Mouse (Mus musculus): ENCODE measurements around the gene Tnc. TPM values are rescaled to one million over a fixed set of nuclear protein-coding genes. Genes with fewer than 3 reads are reported as not detected.
A peak's percentile ranks its signal among the peaks of the same experiment; 100 is the strongest.
"Not testable (repeated sequence)": the region's sequence is repeated elsewhere in the genome, so short reads cannot be mapped to it uniquely, and the experiment has no call there.

Gene Tnc
- total RNA-seq, 2 experiments from 2014 or later: 6.5 to 6.7 TPM

GRCm38 (mm10) chr4:63961858-63962468, 84.9 kb downstream of the Tnc start:
- no peak for DNase-seq

GRCm38 (mm10) chr4:63958601-63959000, 88.2 kb downstream of the Tnc start:
- DNase-seq: no peak

GRCm38 (mm10) chr4:63950054-63950453, 96.8 kb downstream of the Tnc start:
- no peak for DNase-seq

GRCm38 (mm10) chr4:63948688-63949073, 98.1 kb downstream of the Tnc start:
- DNase-seq: not testable (repeated sequence)

GRCm38 (mm10) chr4:63948066-63948687, 98.6 kb downstream of the Tnc start:
- DNase-seq: peak; percentile 27 to 57

- DNase-seq: no peak
Measured at GRCm38 (mm10) chr4:63943813-63944212, 103.0 kb downstream of the Tnc start.

- DNase-seq: no peak
Measured at GRCm38 (mm10) chr4:63942875-63943274, 103.9 kb downstream of the Tnc start.

- DNase-seq: no peak
Measured at GRCm38 (mm10) chr4:63941420-63941819, 105.4 kb downstream of the Tnc start.

GRCm38 (mm10) chr4:63939428-63939827, 107.4 kb downstream of the Tnc start:
- DNase-seq: no peak

- DNase-seq: no peak
Measured at GRCm38 (mm10) chr4:63935960-63936359, 110.9 kb downstream of the Tnc start.

GRCm38 (mm10) chr4:63935314-63935713, 111.5 kb downstream of the Tnc start:
- DNase-seq: no peak

- DNase-seq: no peak
Measured at GRCm38 (mm10) chr4:63930863-63931262, 116.0 kb downstream of the Tnc start.

GRCm38 (mm10) chr4:63929490-63929889, 117.3 kb downstream of the Tnc start:
- DNase-seq: no peak

- no peak for DNase-seq
Measured at GRCm38 (mm10) chr4:63928192-63928591, 118.6 kb downstream of the Tnc start.

- no peak for DNase-seq
Measured at GRCm38 (mm10) chr4:63917181-63917580, 129.6 kb downstream of the Tnc start.

GRCm38 (mm10) chr4:63916753-63917152, 130.1 kb downstream of the Tnc start:
- no peak for DNase-seq

- DNase-seq: no peak
Measured at GRCm38 (mm10) chr4:63916288-63916687, 130.5 kb downstream of the Tnc start.

Other genes with a start within 250 kb of the Tnc start
- not detected for gene Tnfsf8, start 185.7 kb downstream of the Tnc start, total RNA-seq (2021)